Mouse (Mus musculus): ENCODE results near the gene Fam207a.

GRCm38 (mm10) chr10:77553285-77553684 lies 37.7 kb upstream of the Fam207a start:
- TF ChIP-seq GATA1 (IDR thresholded peaks at IDR 0.05; ENCODE audit: borderline replicate concordance, low read length) (no peak), FLI1 (IDR thresholded peaks at IDR 0.05; ENCODE audit: low read length) (no peak)

Measured in megakaryocyte, embryonic 14.5 days (primary cell).